30 mouse cellular contexts compared by ENCODE assay signal in the genomic region with DNA sequence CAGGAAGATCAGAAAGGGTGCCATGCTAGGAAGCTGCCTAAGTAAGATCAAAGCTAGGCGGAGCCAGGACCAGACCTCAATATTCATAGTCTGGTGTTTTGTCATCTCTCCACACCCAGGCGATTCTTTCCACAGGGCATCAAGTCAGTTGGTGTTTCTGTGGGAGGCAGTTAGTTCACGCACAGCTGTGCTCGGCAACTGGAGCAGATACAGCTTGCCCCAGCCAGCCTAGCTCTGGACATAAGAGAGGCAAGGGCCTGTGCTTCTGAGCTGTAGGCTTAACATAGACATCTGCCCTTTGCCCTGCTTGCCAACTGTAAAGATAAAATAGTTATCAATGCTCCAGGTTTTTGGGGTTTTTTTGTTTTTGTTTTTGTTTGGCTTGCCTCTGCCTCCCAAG. TPM values are rescaled to one million over a fixed set of nuclear protein-coding genes. Genes with fewer than 3 reads are reported as not detected.
A peak's percentile ranks its signal among the peaks of the same experiment; 100 is the strongest.
DNase-seq lines count a peak whose midpoint lies in the region; ATAC-seq and TF ChIP-seq lines count a peak whose summit lies in the region.
"Had no signal": no experiment of that assay in that cellular context is flagged by ENCODE, and none has a peak within 500 bp of the region (broad histone marks: within the 10 kb centered on the region; RNA-seq: fewer than 3 reads in every experiment).

No protein-coding gene starts in this region.

- TF ChIP-seq RAD21 in MEL (IDR thresholded peaks at IDR 0.05; ENCODE audit: low read depth, low read length): no peak

- no peak overlapping the region for H3K9ac ChIP-seq in intestine, postnatal 0 days (ENCODE audit: low read depth, low read length)
- no peak overlapping the region for H3K9ac ChIP-seq in intestine, embryonic 16.5 days (ENCODE audit: low read depth, low read length)
- no peak overlapping the region for H3K9ac ChIP-seq in MEL (ENCODE audit: control insufficient read depth, low read depth, low read length, poor library complexity, severe bottlenecking)
- H3K9ac ChIP-seq: embryonic facial prominence, embryonic 13.5 days; forebrain, embryonic 13.5 days; forebrain, postnatal 0 days; heart, embryonic 12.5 days; heart, embryonic 15.5 days; hindbrain, embryonic 13.5 days had no signal

- H3K4me3 ChIP-seq in intestine, postnatal 0 days (ENCODE audit: low read depth, low read length): no peak overlapping the region
- H3K4me3 ChIP-seq in intestine, embryonic 16.5 days (ENCODE audit: low read length): no peak overlapping the region
- peak overlapping the region in 1 of 2 experiments; percentile 10; a peak in 1 of 4 replicates for H3K4me3 ChIP-seq in MEL (ENCODE audit: control insufficient read depth in 1 of 2, insufficient read depth in 1 of 2, low read depth in 2 of 2, low read length in 2 of 2)
- H3K4me3 ChIP-seq: embryonic facial prominence, embryonic 10.5 days; embryonic facial prominence, embryonic 13.5 days; erythroblast, embryonic 14.5 days; forebrain, embryonic 13.5 days; gastrocnemius, adult 2 months; heart, embryonic 12.5 days; heart, embryonic 15.5 days; hindbrain, embryonic 10.5 days; hindbrain, embryonic 13.5 days had no signal

- peak; percentile 49 for DNase-seq in MEL (ENCODE audit: low read depth, low spot score)
- DNase-seq in embryo, embryonic 10 days (ENCODE audit: low spot score): no peak
- no peak for DNase-seq in right cerebral cortex, postnatal 14 days
- DNase-seq: adrenal gland, adult 2 months; adrenal gland, postnatal 14 days; B cell, adult 2 months; cerebellum, adult 11 months; cerebellum, adult 2 months; cerebellum, adult 9-11 months; cerebellum, postnatal 25 days; embryo, embryonic 11 days; forebrain, postnatal 0 days; gastrocnemius, adult 2 months; gastrocnemius, postnatal 14 days; heart, adult 18-20 months; heart, postnatal 10 days; heart, postnatal 36 days had no signal

- no peak overlapping the region for H3K4me2 ChIP-seq in intestine, postnatal 0 days (replicated peaks; ENCODE audit: low read depth)
- no peak overlapping the region for H3K4me2 ChIP-seq in intestine, embryonic 16.5 days (ENCODE audit: low read depth, low read length)
- H3K4me2 ChIP-seq: embryonic facial prominence, embryonic 13.5 days; forebrain, embryonic 13.5 days; heart, embryonic 12.5 days; heart, embryonic 15.5 days; hindbrain, embryonic 13.5 days had no signal

- no peaks in the 10 kb centered on the region for H3K27me3 ChIP-seq in intestine, postnatal 0 days (replicated peaks; ENCODE audit: control insufficient read depth, insufficient read depth, low read length)
- no peaks in the 10 kb centered on the region for H3K27me3 ChIP-seq in intestine, embryonic 16.5 days (replicated peaks; ENCODE audit: control insufficient read depth, insufficient read depth, low read length)
- H3K27me3 ChIP-seq in MEL (ENCODE audit: control insufficient read depth in 1 of 2, insufficient read depth in 2 of 2, low read length in 2 of 2): no peaks in the 10 kb centered on the region

- no peaks in the 10 kb centered on the region for H3K79me2 ChIP-seq in MEL (ENCODE audit: control insufficient read depth, insufficient read depth, low read length, poor library complexity)

- ATAC-seq in intestine, postnatal 0 days: no peak
- no peak for ATAC-seq in intestine, embryonic 16.5 days
- 0 out of 2 replicates have a peak, but pooled peaks have one; percentile 38 for ATAC-seq in megakaryocyte-erythroid progenitor cell, adult 5-6 weeks (replicated peaks; ENCODE audit: low FRiP score, low TSS enrichment, poor library complexity, severe bottlenecking)
- ATAC-seq: forebrain, embryonic 13.5 days; forebrain, postnatal 0 days; hindbrain, embryonic 16.5 days had no signal

- TF ChIP-seq CTCF in intestine, postnatal 0 days (IDR thresholded peaks at IDR 0.05; ENCODE audit: low read depth): no peak
- no peak for TF ChIP-seq CTCF in MEL (IDR thresholded peaks at IDR 0.05 in 2 of 3, conservative IDR thresholded peaks at IDR 0.05 in 1 of 3; ENCODE audit: control insufficient read depth in 1 of 3, insufficient read depth in 1 of 3, low read depth in 2 of 3, low read length in 3 of 3, poor library complexity in 1 of 3, severe bottlenecking in 1 of 3)

- 0 out of 2 replicates have a peak, but pooled peaks cover 5% of the 10 kb centered on the region for H3K4me1 ChIP-seq in intestine, postnatal 0 days (replicated peaks; ENCODE audit: control insufficient read depth, insufficient read depth, low read length)
- H3K4me1 ChIP-seq in intestine, embryonic 16.5 days (ENCODE audit: control insufficient read depth, insufficient read depth, low read length): peaks cover 29% of the 10 kb centered on the region
- H3K4me1 ChIP-seq in MEL (ENCODE audit: control insufficient read depth in 1 of 2, insufficient read depth in 2 of 2, low read length in 2 of 2): peaks cover 10 to 17% of the 10 kb centered on the region in 2 experiments; a peak in 3 of 4 replicates

- no peaks in the 10 kb centered on the region for H3K9me3 ChIP-seq in intestine, postnatal 0 days (ENCODE audit: control insufficient read depth)
- H3K9me3 ChIP-seq in intestine, embryonic 16.5 days (ENCODE audit: control insufficient read depth, low read length): no peaks in the 10 kb centered on the region
- no peaks in the 10 kb centered on the region for H3K9me3 ChIP-seq in MEL (replicated peaks; ENCODE audit: insufficient read depth, low read length)
- H3K9me3 ChIP-seq: embryonic facial prominence, embryonic 10.5 days; embryonic facial prominence, embryonic 13.5 days; forebrain, embryonic 13.5 days; heart, embryonic 12.5 days; heart, embryonic 15.5 days; hindbrain, embryonic 10.5 days; hindbrain, embryonic 13.5 days had no signal

- WGBS in intestine, postnatal 0 days: 47% methylated on average over 4 of the region's 4 CpGs
- WGBS in intestine, embryonic 16.5 days: 65% methylated on average over 4 of the region's 4 CpGs

- TF ChIP-seq EP300 in MEL (IDR thresholded peaks at IDR 0.05; ENCODE audit: low read depth in 1 of 2, low read length in 2 of 2): no peak

- no peaks in the 10 kb centered on the region for H3K36me3 ChIP-seq in intestine, postnatal 0 days (ENCODE audit: control insufficient read depth, insufficient read depth)
- H3K36me3 ChIP-seq in intestine, embryonic 16.5 days (ENCODE audit: control insufficient read depth, insufficient read depth, low read length): no peaks in the 10 kb centered on the region
- peaks cover 0 to 10% of the 10 kb centered on the region in 2 experiments; a peak in 2 of 4 replicates for H3K36me3 ChIP-seq in MEL (ENCODE audit: control insufficient read depth in 1 of 2, insufficient read depth in 2 of 2, low read length in 2 of 2)
- H3K36me3 ChIP-seq: embryonic facial prominence, embryonic 10.5 days; embryonic facial prominence, embryonic 13.5 days; G1E; heart, embryonic 12.5 days; heart, embryonic 15.5 days; hindbrain, embryonic 10.5 days; hindbrain, embryonic 13.5 days had no signal

- H3K27ac ChIP-seq in intestine, postnatal 0 days (ENCODE audit: low read depth, low read length): peak overlapping the region; percentile 15; the same call in 1 of the 2 replicates
- H3K27ac ChIP-seq in intestine, embryonic 16.5 days (ENCODE audit: low read length): no peak overlapping the region
- H3K27ac ChIP-seq in MEL (ENCODE audit: control insufficient read depth, low read depth, low read length): no peak overlapping the region; the same call in 1 of the 2 replicates
- H3K27ac ChIP-seq: embryonic facial prominence, embryonic 10.5 days; embryonic facial prominence, embryonic 13.5 days; forebrain, embryonic 13.5 days; gastrocnemius, adult 2 months; heart, embryonic 15.5 days; hindbrain, embryonic 10.5 days; hindbrain, embryonic 13.5 days had no signal

- no peak for TF ChIP-seq POLR2A in MEL (IDR thresholded peaks at IDR 0.05; ENCODE audit: control insufficient read depth in 1 of 2, insufficient read depth in 1 of 2, low read depth in 1 of 2, low read length in 2 of 2, poor library complexity in 1 of 2)

TF ChIP-seq in MEL, 35 proteins besides CTCF, POLR2A, EP300 and RAD21:
- 0 out of 2 replicates have a peak, but pooled peaks have one; percentile 8 for TF ChIP-seq SIN3A (IDR thresholded peaks at IDR 0.05; ENCODE audit: low read length)
- no peak for TF ChIP-seq POLR2AphosphoS5 (IDR thresholded peaks at IDR 0.05; ENCODE audit: borderline replicate concordance, low read depth, low read length)

RNA-seq across cellular contexts. Expression of gene Rhou, which starts 21.5 kb away (rescaled TPM):
- polyA plus RNA-seq in intestine, postnatal 0 days (2015; fragmentation: Nextera tagmentation; extraction: Ambion mirVana): 18.7 and 19.5 TPM in 2 replicates
- polyA plus RNA-seq in intestine, embryonic 16.5 days (2015; fragmentation: Nextera tagmentation; extraction: Ambion mirVana): 5.3 and 5.5 TPM in 2 replicates
- total RNA-seq in MEL (2012; rRNA removed): not detected in 2 replicates
- not detected for polyA plus RNA-seq in MEL (2012; ENCODE audit: insufficient read depth in 1 of 2, insufficient read length in 2 of 2, low read depth in 1 of 2, low replicate concordance in 2 of 2, missing spikeins in 1 of 2)
- total RNA-seq in megakaryocyte-erythroid progenitor cell, adult 5-6 weeks (2014; fragmentation: Nextera tagmentation): 0.25 TPM in 1 of 2 replicates, not detected in the other
- 0.05 TPM in 1 of 2 replicates, not detected in the other for total RNA-seq in megakaryocyte-erythroid progenitor cell, adult 5-6 weeks (2017)
- polyA plus RNA-seq: erythroblast, embryonic 14.5 days; G1E had no signal
